Mouse (Mus musculus): ENCODE measurements around the gene Ttc7b. TPM values are rescaled to one million over a fixed set of nuclear protein-coding genes. Genes with fewer than 3 reads are reported as not detected.
A peak's percentile ranks its signal among the peaks of the same experiment; 100 is the strongest.

The Ttc7b gene
- polyA plus RNA-seq, 1 experiment from 2014 or later: 3.9 TPM

DNA sequence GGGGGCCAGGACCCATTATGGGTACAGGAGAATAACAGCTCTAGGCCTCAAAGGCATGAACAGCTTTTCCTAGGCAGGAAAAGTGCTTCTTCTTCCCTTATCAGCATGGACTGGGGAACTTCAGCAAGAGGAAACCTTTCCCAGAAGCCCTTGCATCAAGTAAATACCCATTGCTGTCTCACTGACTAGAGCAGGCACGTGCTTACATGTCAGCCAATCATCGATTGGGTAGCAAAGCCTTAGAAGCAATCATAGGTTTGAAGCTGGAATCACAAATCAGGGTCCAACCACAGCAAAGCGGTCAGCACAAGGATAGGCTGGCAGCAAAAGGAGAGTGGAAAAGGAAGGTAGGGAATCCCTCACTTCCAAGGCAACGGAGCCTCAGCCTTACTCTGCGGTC is 7.5 kb downstream of the Ttc7b start:
- Histone ChIP-seq H3K9me3 (ENCODE audit: low read length) (0 out of 2 replicates have a peak, but pooled peaks cover 4% of the 10 kb centered on the region), H3K9ac (replicated peaks; ENCODE audit: low read length) (no peak overlapping the region), H3K4me1 (ENCODE audit: insufficient read depth, low read length) (peaks cover 16% of the 10 kb centered on the region), H3K4me3 (ENCODE audit: low read length) (no peak overlapping the region), H3K4me2 (replicated peaks; ENCODE audit: low read depth, low read length) (no peak overlapping the region), H3K27ac (ENCODE audit: low read length) (no peak overlapping the region), H3K27me3 (ENCODE audit: insufficient read depth, low read length) (no peaks in the 10 kb centered on the region), H3K36me3 (ENCODE audit: insufficient read depth, low read length) (peaks cover 2% of the 10 kb centered on the region; the same call in 1 of the 2 replicates)
- ATAC-seq (ENCODE audit: low FRiP score, low TSS enrichment): no peak
- WGBS: 91% methylated on average over 5 of the region's 5 CpGs

DNA sequence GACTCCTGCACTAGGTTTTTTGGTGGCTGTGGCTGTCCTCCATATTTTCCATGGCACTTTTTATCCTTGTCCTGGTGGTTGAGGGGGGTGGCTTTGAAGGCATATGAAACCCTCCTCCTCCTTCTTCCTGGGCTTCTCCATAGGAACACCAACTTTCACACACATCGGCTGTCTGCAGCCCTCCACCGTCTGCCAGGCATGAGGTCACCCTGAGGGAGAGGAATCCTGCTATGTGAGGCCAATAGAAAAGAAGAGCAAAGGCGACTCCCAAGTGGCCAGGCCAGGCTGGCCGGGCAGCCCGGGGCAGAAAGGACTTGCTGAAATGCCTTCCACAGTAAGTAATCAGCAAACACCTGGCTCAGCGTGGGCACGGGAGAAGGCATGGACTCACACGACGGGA is 8.0 kb downstream of the Ttc7b start:
- H3K4me1 ChIP-seq (ENCODE audit: insufficient read depth, low read length): peaks cover 16% of the 10 kb centered on the region
- no peak overlapping the region for H3K4me3 ChIP-seq (ENCODE audit: low read length)
- ATAC-seq (ENCODE audit: low FRiP score, low TSS enrichment): no peak
- no peak overlapping the region for H3K9ac ChIP-seq (replicated peaks; ENCODE audit: low read length)
- H3K36me3 ChIP-seq (ENCODE audit: insufficient read depth, low read length): peaks cover 2% of the 10 kb centered on the region; the same call in 1 of the 2 replicates
- H3K27me3 ChIP-seq (ENCODE audit: insufficient read depth, low read length): no peaks in the 10 kb centered on the region
- H3K4me2 ChIP-seq (replicated peaks; ENCODE audit: low read depth, low read length): no peak overlapping the region
- 0 out of 2 replicates have a peak, but pooled peaks cover 4% of the 10 kb centered on the region for H3K9me3 ChIP-seq (ENCODE audit: low read length)
- no peak overlapping the region for H3K27ac ChIP-seq (ENCODE audit: low read length)
- 80% methylated on average over 9 of the region's 9 CpGs for WGBS

DNA sequence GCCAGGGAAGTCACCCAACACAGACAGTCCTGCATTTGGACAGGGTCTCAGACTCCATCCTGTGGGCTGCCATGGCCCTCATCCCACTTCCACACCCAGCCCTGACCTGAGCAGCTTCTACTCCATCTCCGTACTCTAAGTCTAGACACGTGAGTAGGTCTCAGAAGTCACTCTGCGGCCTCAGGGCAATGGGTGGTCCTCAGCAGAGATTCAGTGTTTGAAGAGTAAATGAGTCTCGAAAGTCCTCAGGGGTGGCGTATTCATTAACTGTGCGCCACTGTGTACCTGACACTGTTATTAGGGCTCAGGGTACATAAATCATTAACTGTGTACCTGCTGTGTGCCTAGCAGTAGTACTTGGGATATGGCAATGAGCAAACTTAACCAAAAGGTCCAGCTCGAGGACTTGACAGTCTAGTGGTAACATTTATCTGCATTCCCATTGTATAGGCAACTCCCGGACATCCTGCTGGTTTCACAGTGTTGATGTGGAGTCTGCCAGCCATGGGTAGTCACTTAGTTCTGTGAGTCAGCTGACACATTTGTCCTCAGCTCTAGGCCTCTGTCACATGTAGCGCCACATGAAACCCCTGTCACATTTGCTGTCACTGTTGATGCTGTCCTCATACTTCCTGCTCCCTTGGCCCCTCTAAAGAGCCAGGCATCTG is 10.9 kb downstream of the Ttc7b start:
- H3K4me1 ChIP-seq (ENCODE audit: insufficient read depth, low read length): peaks cover 16% of the 10 kb centered on the region
- H3K9ac ChIP-seq (replicated peaks; ENCODE audit: low read length): no peak overlapping the region
- WGBS: 70% methylated on average over 9 of the region's 9 CpGs
- H3K4me2 ChIP-seq (replicated peaks; ENCODE audit: low read depth, low read length): no peak overlapping the region
- peaks cover 2% of the 10 kb centered on the region; the same call in 1 of the 2 replicates for H3K36me3 ChIP-seq (ENCODE audit: insufficient read depth, low read length)
- ATAC-seq (ENCODE audit: low FRiP score, low TSS enrichment): peak; percentile 78
- peak overlapping the region; percentile 41; the same call in 1 of the 2 replicates for H3K27ac ChIP-seq (ENCODE audit: low read length)
- 0 out of 2 replicates have a peak, but pooled peaks cover 4% of the 10 kb centered on the region for H3K9me3 ChIP-seq (ENCODE audit: low read length)
- no peak overlapping the region for H3K4me3 ChIP-seq (ENCODE audit: low read length)
- H3K27me3 ChIP-seq (ENCODE audit: insufficient read depth, low read length): no peaks in the 10 kb centered on the region

DNA sequence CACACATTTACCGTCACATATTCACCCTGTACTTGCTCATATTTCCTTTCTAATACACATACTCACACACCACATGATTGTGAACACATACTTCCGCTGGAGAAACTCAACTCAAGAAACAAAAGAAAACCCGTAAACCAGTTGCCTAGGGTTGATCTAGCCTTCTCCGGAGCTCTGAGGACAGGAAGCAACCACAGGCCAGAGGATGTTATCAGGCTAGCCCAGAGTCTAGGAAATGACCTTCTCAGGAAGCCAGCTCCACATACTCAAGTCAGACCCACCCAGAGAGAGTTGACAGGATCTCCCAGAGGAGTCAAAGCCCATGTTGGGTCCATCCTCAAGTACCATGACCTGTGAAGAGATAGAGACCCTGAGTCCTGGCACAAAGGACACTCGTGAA is 12.0 kb downstream of the Ttc7b start:
- Histone ChIP-seq H3K27ac (ENCODE audit: low read length) (no peak overlapping the region), H3K4me3 (ENCODE audit: low read length) (no peak overlapping the region), H3K27me3 (ENCODE audit: insufficient read depth, low read length) (no peaks in the 10 kb centered on the region), H3K9me3 (ENCODE audit: low read length) (0 out of 2 replicates have a peak, but pooled peaks cover 4% of the 10 kb centered on the region), H3K4me1 (ENCODE audit: insufficient read depth, low read length) (peaks cover 23% of the 10 kb centered on the region), H3K9ac (replicated peaks; ENCODE audit: low read length) (no peak overlapping the region), H3K4me2 (replicated peaks; ENCODE audit: low read depth, low read length) (no peak overlapping the region), H3K36me3 (ENCODE audit: insufficient read depth, low read length) (peaks cover 2% of the 10 kb centered on the region; the same call in 1 of the 2 replicates)
- ATAC-seq (ENCODE audit: low FRiP score, low TSS enrichment): no peak
- 83% methylated on average over 5 of the region's 5 CpGs for whole genome bisulfite sequencing

DNA sequence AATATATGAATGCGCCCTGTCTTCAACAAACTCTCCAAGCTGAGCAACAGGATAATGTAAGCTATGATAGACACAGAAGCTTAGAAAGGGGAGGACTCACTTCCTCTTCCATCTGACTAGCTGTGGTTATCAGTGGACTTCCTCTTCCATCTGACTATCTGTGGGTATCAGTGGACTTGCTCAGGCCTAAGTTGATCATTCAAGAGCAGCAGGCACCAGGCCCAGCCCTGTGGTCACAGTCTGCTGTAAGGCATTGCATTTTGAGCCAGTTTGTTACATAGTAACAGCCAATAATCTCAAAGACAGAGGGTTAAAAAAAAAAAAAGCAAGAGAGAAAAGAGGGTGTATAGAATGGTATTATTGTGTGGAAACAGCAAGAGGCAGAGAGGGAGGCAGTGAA is 15.1 kb downstream of the Ttc7b start:
- H3K9ac ChIP-seq (replicated peaks; ENCODE audit: low read length): no peak overlapping the region
- no peaks in the 10 kb centered on the region for H3K27me3 ChIP-seq (ENCODE audit: insufficient read depth, low read length)
- ATAC-seq (ENCODE audit: low FRiP score, low TSS enrichment): no peak
- peaks cover 23% of the 10 kb centered on the region for H3K4me1 ChIP-seq (ENCODE audit: insufficient read depth, low read length)
- H3K9me3 ChIP-seq (ENCODE audit: low read length): no peaks in the 10 kb centered on the region
- no peak overlapping the region for H3K4me2 ChIP-seq (replicated peaks; ENCODE audit: low read depth, low read length)
- H3K4me3 ChIP-seq (ENCODE audit: low read length): no peak overlapping the region
- H3K27ac ChIP-seq (ENCODE audit: low read length): no peak overlapping the region
- no peaks in the 10 kb centered on the region for H3K36me3 ChIP-seq (ENCODE audit: insufficient read depth, low read length)
- WGBS: 92% methylated on average over 1 of the region's 1 CpGs

DNA sequence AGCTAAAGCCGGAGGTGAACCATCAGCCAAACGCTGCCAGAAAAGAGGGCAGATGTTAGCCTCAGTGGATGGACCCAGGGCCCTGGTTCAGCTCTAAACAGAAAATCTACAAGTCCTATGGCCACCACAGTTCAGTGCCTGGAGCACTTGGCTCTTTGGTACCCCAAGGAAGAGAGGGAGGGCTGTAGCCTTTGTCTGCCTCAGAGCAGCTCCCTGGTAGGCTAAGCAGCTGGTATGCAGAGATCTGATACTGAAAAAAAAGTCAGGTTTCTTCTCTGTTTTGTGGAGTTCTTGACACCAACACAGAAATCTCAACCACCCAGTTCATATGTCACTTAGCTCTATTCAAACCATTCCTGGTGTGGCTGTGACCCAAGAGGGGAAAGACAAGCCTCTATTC is 16.0 kb downstream of the Ttc7b start:
- Histone ChIP-seq H3K27ac (ENCODE audit: low read length) (no peak overlapping the region), H3K36me3 (ENCODE audit: insufficient read depth, low read length) (peaks cover 4% of the 10 kb centered on the region; the same call in 1 of the 2 replicates), H3K4me3 (ENCODE audit: low read length) (no peak overlapping the region), H3K4me1 (ENCODE audit: insufficient read depth, low read length) (peaks cover 18% of the 10 kb centered on the region), H3K9me3 (ENCODE audit: low read length) (no peaks in the 10 kb centered on the region), H3K9ac (replicated peaks; ENCODE audit: low read length) (no peak overlapping the region), H3K27me3 (ENCODE audit: insufficient read depth, low read length) (no peaks in the 10 kb centered on the region), H3K4me2 (replicated peaks; ENCODE audit: low read depth, low read length) (no peak overlapping the region)
- peak; percentile 21; the same call in 1 of the 2 replicates for ATAC-seq (ENCODE audit: low FRiP score, low TSS enrichment)
- 85% methylated on average over 2 of the region's 2 CpGs for WGBS

DNA sequence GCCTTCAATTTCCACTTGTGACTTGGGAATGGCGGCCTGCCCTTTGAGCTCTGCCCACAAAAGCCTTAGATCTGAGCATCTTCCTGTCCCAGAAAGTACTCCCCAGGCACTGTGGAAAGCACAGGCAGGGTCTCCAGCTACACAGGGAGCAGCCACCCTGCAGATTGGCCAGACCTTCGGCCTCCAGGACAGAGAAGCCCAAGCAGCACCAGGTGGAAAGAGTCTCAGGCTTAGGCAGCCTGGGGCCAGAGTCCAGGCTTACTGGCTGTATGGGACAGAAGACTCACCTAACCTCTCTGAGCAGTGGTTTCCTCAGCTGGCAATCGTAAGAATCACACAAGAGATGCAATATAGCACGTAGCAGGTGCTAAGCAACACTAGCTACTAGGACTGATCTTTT is 17.0 kb downstream of the Ttc7b start:
- Histone ChIP-seq H3K36me3 (ENCODE audit: insufficient read depth, low read length) (peaks cover 14% of the 10 kb centered on the region), H3K4me3 (ENCODE audit: low read length) (no peak overlapping the region), H3K9me3 (ENCODE audit: low read length) (no peaks in the 10 kb centered on the region), H3K4me2 (replicated peaks; ENCODE audit: low read depth, low read length) (no peak overlapping the region), H3K4me1 (ENCODE audit: insufficient read depth, low read length) (peaks cover 12% of the 10 kb centered on the region; the same call in 1 of the 2 replicates), H3K27ac (ENCODE audit: low read length) (no peak overlapping the region), H3K9ac (replicated peaks; ENCODE audit: low read length) (no peak overlapping the region), H3K27me3 (ENCODE audit: insufficient read depth, low read length) (no peaks in the 10 kb centered on the region)
- WGBS: 89% methylated on average over 4 of the region's 4 CpGs
- 0 out of 2 replicates have a peak, but pooled peaks have one; percentile 43 for ATAC-seq (ENCODE audit: low FRiP score, low TSS enrichment)

DNA sequence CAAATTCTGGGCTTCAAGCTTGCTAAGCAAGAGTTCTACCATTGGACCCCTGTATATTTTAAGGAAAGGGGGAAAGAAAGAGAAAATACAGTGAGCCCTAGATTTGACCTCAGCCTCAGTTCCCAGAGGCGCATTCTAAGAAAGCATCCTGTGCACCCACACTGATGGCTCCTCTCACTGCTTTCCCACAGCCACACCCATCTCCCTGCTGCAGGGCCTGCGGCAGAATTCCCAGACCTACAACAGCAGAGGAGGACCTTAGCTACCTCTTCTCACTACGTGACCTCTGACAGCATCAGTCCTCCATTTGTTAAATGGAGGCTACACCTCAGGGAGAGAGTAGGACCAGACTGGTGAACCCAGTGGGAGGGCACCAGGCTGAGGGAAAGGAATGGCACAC is 18.1 kb downstream of the Ttc7b start:
- peaks cover 12% of the 10 kb centered on the region; the same call in 1 of the 2 replicates for H3K4me1 ChIP-seq (ENCODE audit: insufficient read depth, low read length)
- no peak for ATAC-seq (ENCODE audit: low FRiP score, low TSS enrichment)
- H3K4me3 ChIP-seq (ENCODE audit: low read length): no peak overlapping the region
- no peaks in the 10 kb centered on the region for H3K9me3 ChIP-seq (ENCODE audit: low read length)
- no peaks in the 10 kb centered on the region for H3K27me3 ChIP-seq (ENCODE audit: insufficient read depth, low read length)
- H3K9ac ChIP-seq (replicated peaks; ENCODE audit: low read length): no peak overlapping the region
- H3K36me3 ChIP-seq (ENCODE audit: insufficient read depth, low read length): peaks cover 17% of the 10 kb centered on the region
- no peak overlapping the region for H3K4me2 ChIP-seq (replicated peaks; ENCODE audit: low read depth, low read length)
- 80% methylated on average over 3 of the region's 3 CpGs for WGBS
- no peak overlapping the region for H3K27ac ChIP-seq (ENCODE audit: low read length)

DNA sequence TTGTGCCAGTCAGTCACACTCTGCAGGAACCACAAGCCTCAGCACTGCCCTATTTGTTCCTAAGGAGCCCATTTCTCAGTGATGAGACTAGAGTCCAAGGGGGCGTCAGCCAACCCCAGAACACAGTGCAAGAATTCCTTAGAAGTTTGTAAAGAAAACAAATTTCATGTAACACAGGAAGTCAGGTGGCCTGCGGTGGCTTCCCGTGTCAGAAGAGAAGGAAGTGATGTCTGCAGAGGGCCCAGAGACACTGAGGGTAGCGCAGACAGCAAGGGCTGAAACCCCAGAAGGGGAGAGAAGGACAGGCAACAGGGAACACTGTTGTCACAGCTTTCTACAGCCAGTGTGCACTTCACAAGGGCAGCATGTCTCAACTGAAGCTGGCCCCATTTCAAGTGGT is 19.4 kb downstream of the Ttc7b start:
- no peak for ATAC-seq (ENCODE audit: low FRiP score, low TSS enrichment)
- no peak overlapping the region for H3K9ac ChIP-seq (replicated peaks; ENCODE audit: low read length)
- WGBS: 59% methylated on average over 4 of the region's 4 CpGs
- no peak overlapping the region for H3K27ac ChIP-seq (ENCODE audit: low read length)
- H3K36me3 ChIP-seq (ENCODE audit: insufficient read depth, low read length): peaks cover 25% of the 10 kb centered on the region
- no peak overlapping the region for H3K4me2 ChIP-seq (replicated peaks; ENCODE audit: low read depth, low read length)
- no peaks in the 10 kb centered on the region for H3K27me3 ChIP-seq (ENCODE audit: insufficient read depth, low read length)
- no peak overlapping the region for H3K4me3 ChIP-seq (ENCODE audit: low read length)
- peaks cover 12% of the 10 kb centered on the region; the same call in 1 of the 2 replicates for H3K4me1 ChIP-seq (ENCODE audit: insufficient read depth, low read length)
- H3K9me3 ChIP-seq (ENCODE audit: low read length): no peaks in the 10 kb centered on the region

DNA sequence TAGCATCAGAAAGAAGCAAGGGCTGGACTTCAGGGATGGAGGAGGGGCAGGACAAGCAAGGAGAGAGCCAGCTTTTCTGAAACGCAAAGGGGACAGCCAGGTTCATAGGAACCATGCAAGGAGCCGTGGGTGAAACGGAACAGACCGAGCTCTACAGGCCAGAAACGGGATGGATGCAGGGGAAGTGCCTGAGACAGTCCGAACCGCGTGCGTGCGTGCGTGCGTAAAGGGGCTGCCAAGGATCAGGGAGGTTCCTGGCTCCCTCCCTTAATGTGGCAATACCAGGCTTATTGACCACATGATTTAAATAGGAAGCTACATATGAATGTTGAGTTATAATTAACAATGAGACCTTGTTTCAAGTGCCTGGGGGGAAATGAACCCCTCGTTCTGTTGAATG is 21.2 kb downstream of the Ttc7b start:
- Histone ChIP-seq H3K4me3 (ENCODE audit: low read length) (no peak overlapping the region), H3K9me3 (ENCODE audit: low read length) (no peaks in the 10 kb centered on the region), H3K4me1 (ENCODE audit: insufficient read depth, low read length) (0 out of 2 replicates have a peak, but pooled peaks cover 4% of the 10 kb centered on the region), H3K4me2 (replicated peaks; ENCODE audit: low read depth, low read length) (no peak overlapping the region), H3K27ac (ENCODE audit: low read length) (no peak overlapping the region), H3K27me3 (ENCODE audit: insufficient read depth, low read length) (no peaks in the 10 kb centered on the region), H3K9ac (replicated peaks; ENCODE audit: low read length) (no peak overlapping the region), H3K36me3 (ENCODE audit: insufficient read depth, low read length) (peaks cover 37% of the 10 kb centered on the region)
- ATAC-seq (ENCODE audit: low FRiP score, low TSS enrichment): no peak
- 90% methylated on average over 13 of the region's 13 CpGs for WGBS

Data from kidney, embryonic 16.5 days (tissue).